9 mouse cellular contexts compared by ENCODE assay signal in genomic region chr2:153458022-153458441, GRCm38 (mm10). TPM values are rescaled to one million over a fixed set of nuclear protein-coding genes. Genes with fewer than 3 reads are reported as not detected.
DNase-seq lines count a peak whose midpoint lies in the region; ATAC-seq and TF ChIP-seq lines count a peak whose summit lies in the region.
"Had no signal": no experiment of that assay in that cellular context is flagged by ENCODE, and none has a peak within 500 bp of the region (broad histone marks: within the 10 kb centered on the region; RNA-seq: fewer than 3 reads in every experiment).

No protein-coding gene starts in this region.

- no peak overlapping the region for H3K4me3 ChIP-seq in gastrocnemius, adult 2 months
- no peak overlapping the region for H3K4me3 ChIP-seq in forebrain, embryonic 12.5 days (replicated peaks)
- H3K4me3 ChIP-seq in hindbrain, embryonic 12.5 days: no peak overlapping the region
- H3K4me3 ChIP-seq in liver, embryonic 16.5 days (ENCODE audit: low read depth, low read length): no peak overlapping the region

- no peak overlapping the region for H3K4me2 ChIP-seq in forebrain, embryonic 12.5 days
- H3K4me2 ChIP-seq in hindbrain, embryonic 12.5 days (replicated peaks): no peak overlapping the region
- H3K4me2 ChIP-seq in liver, embryonic 16.5 days (ENCODE audit: low read depth, low read length): no peak overlapping the region

- no peak for ATAC-seq in forebrain, embryonic 12.5 days (ENCODE audit: low FRiP score)
- no peak for ATAC-seq in hindbrain, embryonic 12.5 days (ENCODE audit: low FRiP score)
- ATAC-seq in liver, embryonic 16.5 days (ENCODE audit: low read depth): no peak

- WGBS in forebrain, embryonic 12.5 days: 36% methylated on average over 3 of the region's 3 CpGs
- 41% methylated on average over 3 of the region's 3 CpGs for WGBS in hindbrain, embryonic 12.5 days
- WGBS in liver, embryonic 16.5 days (ENCODE audit: insufficient replicate concordance): 43% methylated on average over 3 of the region's 3 CpGs

- H3K27me3 ChIP-seq in forebrain, embryonic 12.5 days: peaks cover 12% of the 10 kb centered on the region; the same call in 1 of the 2 replicates
- no peaks in the 10 kb centered on the region for H3K27me3 ChIP-seq in hindbrain, embryonic 12.5 days
- no peaks in the 10 kb centered on the region for H3K27me3 ChIP-seq in liver, embryonic 16.5 days (ENCODE audit: control insufficient read depth, insufficient read depth, low read depth, low read length)

- H3K9me3 ChIP-seq in forebrain, embryonic 12.5 days: no peaks in the 10 kb centered on the region
- H3K9me3 ChIP-seq in hindbrain, embryonic 12.5 days (replicated peaks): no peaks in the 10 kb centered on the region
- no peaks in the 10 kb centered on the region for H3K9me3 ChIP-seq in liver, embryonic 16.5 days (replicated peaks; ENCODE audit: control insufficient read depth, low read length)

- H3K36me3 ChIP-seq in forebrain, embryonic 12.5 days (replicated peaks): no peaks in the 10 kb centered on the region
- H3K36me3 ChIP-seq in hindbrain, embryonic 12.5 days: peaks cover under 1% of the 10 kb centered on the region; the same call in 1 of the 2 replicates
- H3K36me3 ChIP-seq in liver, embryonic 16.5 days (ENCODE audit: control insufficient read depth, insufficient read depth): no peaks in the 10 kb centered on the region

- H3K9ac ChIP-seq in forebrain, embryonic 12.5 days: no peak overlapping the region
- H3K9ac ChIP-seq in hindbrain, embryonic 12.5 days: 0 out of 2 replicates have a peak overlapping the region, but pooled peaks have one; percentile 33
- H3K9ac ChIP-seq in liver, embryonic 16.5 days (ENCODE audit: low read depth, low read length): no peak overlapping the region

- no peak for TF ChIP-seq CTCF in gastrocnemius, adult 2 months (IDR thresholded peaks at IDR 0.05)

- H3K4me1 ChIP-seq in forebrain, embryonic 12.5 days: peaks cover 24% of the 10 kb centered on the region
- H3K4me1 ChIP-seq in hindbrain, embryonic 12.5 days: peaks cover 27% of the 10 kb centered on the region
- H3K4me1 ChIP-seq in liver, embryonic 16.5 days (ENCODE audit: control insufficient read depth, low read depth, low read length): peaks cover 38% of the 10 kb centered on the region

- no peak for DNase-seq in gastrocnemius, adult 2 months
- DNase-seq in gastrocnemius, postnatal 36 days: no peak
- DNase-seq in frontal cortex, postnatal 10 days (ENCODE audit: low spot score in 2 of 2): no peak
- DNase-seq in spleen, adult 12 weeks (ENCODE audit: low spot score): no peak
- DNase-seq in natural killer cell, adult 2 months (ENCODE audit: low spot score in 2 of 2): no peak

- H3K27ac ChIP-seq in gastrocnemius, adult 2 months: peak overlapping the region; percentile 80
- H3K27ac ChIP-seq in forebrain, embryonic 12.5 days: peak overlapping the region; percentile 79
- H3K27ac ChIP-seq in hindbrain, embryonic 12.5 days: peak overlapping the region; percentile 78
- peak overlapping the region; percentile 53 for H3K27ac ChIP-seq in liver, embryonic 16.5 days (ENCODE audit: low read length)

- intact Hi-C loops in gastrocnemius, adult 2 months (cut with DNase I): no loop called here
- intact Hi-C loops in gastrocnemius, postnatal 36 days (cut with DNase I): no loop called here

RNA-seq across cellular contexts. Expression of gene 4930404H24Rik, which starts 34.6 kb away (rescaled TPM):
- not detected for total RNA-seq in gastrocnemius, adult 2 months (2021)
- total RNA-seq in gastrocnemius, postnatal 36 days (2021): not detected
- not detected in 2 replicates for polyA plus RNA-seq in forebrain, embryonic 12.5 days (2016; fragmentation: Nextera tagmentation; extraction: Ambion mirVana)
- not detected in 2 replicates for polyA plus RNA-seq in hindbrain, embryonic 12.5 days (2016; fragmentation: Nextera tagmentation; extraction: Ambion mirVana)
- not detected in 2 replicates for polyA plus RNA-seq in liver, embryonic 16.5 days (2015; fragmentation: Nextera tagmentation; extraction: Ambion mirVana)
- polyA plus RNA-seq: spleen, adult 2 months had no signal
